9 mouse cellular contexts compared by ENCODE assay signal in genomic region chr2:167292854-167293253, GRCm38 (mm10). TPM values are rescaled to one million over a fixed set of nuclear protein-coding genes. Genes with fewer than 3 reads are reported as not detected.
A peak's percentile ranks its signal among the peaks of the same experiment; 100 is the strongest.
DNase-seq lines count a peak whose midpoint lies in the region; ATAC-seq lines count a peak whose summit lies in the region.
"Had no signal": no experiment of that assay in that cellular context is flagged by ENCODE, and none has a peak within 500 bp of the region (broad histone marks: within the 10 kb centered on the region; RNA-seq: fewer than 3 reads in every experiment).

No protein-coding gene starts in this region.

- H3K4me1 ChIP-seq in kidney, embryonic 14.5 days (ENCODE audit: control insufficient read depth, insufficient read depth, low read length) = peaks cover 7% of the 10 kb centered on the region; the same call in 1 of the 2 replicates

- ATAC-seq in kidney, embryonic 14.5 days (ENCODE audit: low FRiP score, low TSS enrichment) = 0 out of 2 replicates have a peak, but pooled peaks have one; percentile 49
- no peak for ATAC-seq in erythroid progenitor cell, adult 5-6 weeks (replicated peaks; ENCODE audit: low FRiP score, poor library complexity, severe bottlenecking)

- H3K27me3 ChIP-seq in kidney, embryonic 14.5 days (ENCODE audit: control insufficient read depth, insufficient read depth, low read length) = no peaks in the 10 kb centered on the region
- H3K27me3 ChIP-seq: neural tube, embryonic 13.5 days had no signal

- no peaks in the 10 kb centered on the region for H3K36me3 ChIP-seq in kidney, embryonic 14.5 days (ENCODE audit: control insufficient read depth, insufficient read depth, low read length)
- H3K36me3 ChIP-seq: neural tube, embryonic 13.5 days had no signal

- WGBS in kidney, embryonic 14.5 days = 10% methylated on average over 6 of the region's 6 CpGs

- no peaks in the 10 kb centered on the region for H3K9me3 ChIP-seq in kidney, embryonic 14.5 days (ENCODE audit: control insufficient read depth, low read length)
- H3K9me3 ChIP-seq: neural tube, embryonic 13.5 days had no signal

- H3K4me3 ChIP-seq in kidney, embryonic 14.5 days (ENCODE audit: low read length) = no peak overlapping the region
- H3K4me3 ChIP-seq: neural tube, embryonic 13.5 days had no signal

- no peak overlapping the region for H3K27ac ChIP-seq in kidney, embryonic 14.5 days (ENCODE audit: low read depth, low read length)
- H3K27ac ChIP-seq: neural tube, embryonic 13.5 days had no signal

- H3K9ac ChIP-seq in kidney, embryonic 14.5 days (ENCODE audit: low read depth, low read length) = no peak overlapping the region
- H3K9ac ChIP-seq: neural tube, embryonic 13.5 days had no signal

- DNase-seq in cerebellum, adult 9-11 months = peak; percentile 7
- no peak for DNase-seq in cerebellum, adult 11 months
- DNase-seq in layer of hippocampus, postnatal 10 days (ENCODE audit: low spot score in 2 of 2) = peak; percentile 3 to 12
- DNase-seq in layer of hippocampus, adult 9-10 months (ENCODE audit: low spot score) = no peak
- peak; percentile 46 for DNase-seq in adrenal gland, postnatal 10 days
- DNase-seq in testis, postnatal 10 days (ENCODE audit: low spot score) = peak; percentile 47

- H3K4me2 ChIP-seq in kidney, embryonic 14.5 days (replicated peaks; ENCODE audit: low read depth, low read length) = no peak overlapping the region
- H3K4me2 ChIP-seq: neural tube, embryonic 13.5 days had no signal

RNA-seq across cellular contexts. Expression of gene Ptgis, which starts 52.5 kb away (rescaled TPM):
- total RNA-seq in layer of hippocampus, postnatal 10 days (2021) = 1 to 10 TPM; 2.3 to 2.8 TPM
- total RNA-seq in adrenal gland, postnatal 10 days (2021) = 10 to 100 TPM; 18.7 to 23.3 TPM
- polyA plus RNA-seq in kidney, embryonic 14.5 days (2014; fragmentation: Nextera tagmentation; extraction: Ambion mirVana) = 15.5 and 18.0 TPM in 2 replicates
- not detected in 2 replicates for total RNA-seq in erythroid progenitor cell, adult 5-6 weeks (2015; ENCODE audit: low replicate concordance)
- not detected in 2 replicates for total RNA-seq in erythroid progenitor cell, adult 5-6 weeks (2017; ENCODE audit: low replicate concordance)

RNA-seq across cellular contexts. Expression of gene B4galt5, which starts 56.1 kb away (rescaled TPM):
- total RNA-seq in layer of hippocampus, postnatal 10 days (2021) = 10 to 100 TPM; 72.7 to 76.9 TPM
- total RNA-seq in adrenal gland, postnatal 10 days (2021) = 10 to 100 TPM; 55.5 to 76.9 TPM
- 12.2 and 13.1 TPM in 2 replicates for polyA plus RNA-seq in kidney, embryonic 14.5 days (2014; fragmentation: Nextera tagmentation; extraction: Ambion mirVana)
- 4.7 and 7.5 TPM in 2 replicates for total RNA-seq in erythroid progenitor cell, adult 5-6 weeks (2015; ENCODE audit: low replicate concordance)
- 13.3 and 29.0 TPM in 2 replicates for total RNA-seq in erythroid progenitor cell, adult 5-6 weeks (2017; ENCODE audit: low replicate concordance)

Comparison
In these comparisons a context has a peak if more than half of its experiments do, and no peak if none do; other contexts are left out.
1. DNase-seq: peak in cerebellum, adult 9-11 months (single experiment), layer of hippocampus, postnatal 10 days (2 of 2), adrenal gland, postnatal 10 days (single experiment) and testis, postnatal 10 days (single experiment); none in cerebellum, adult 11 months (single experiment) and layer of hippocampus, adult 9-10 months (single experiment).
2. RNA of gene Ptgis, which starts 52.5 kb away (total RNA-seq): 18.7 to 23.3 TPM in adrenal gland, postnatal 10 days; 2.3 to 2.8 TPM in layer of hippocampus, postnatal 10 days and not detected in erythroid progenitor cell, adult 5-6 weeks; every median in the first group is over 4 times any median in the second.